Mouse (Mus musculus): ENCODE measurements at regions not wholly inside any gene's neighbourhood (a gene's known extent, or its start where the extent isn't known, plus 50 kb on each side); places are given as distances from the start of the nearest gene placed in this dataset.

GRCm38 (mm10) chr17:47234343-47234742 lies 134.3 kb upstream of the Mrps10 start:
- H3K27me3 ChIP-seq (ENCODE audit: control insufficient read depth, insufficient read depth, low read length) = no peaks in the 10 kb centered on the region
- H3K79me2 ChIP-seq (ENCODE audit: control insufficient read depth, insufficient read depth, low read length) = no peaks in the 10 kb centered on the region
- TF ChIP-seq CTCF (IDR thresholded peaks at IDR 0.05; ENCODE audit: low read depth, low read length) (no peak), POLR2A (IDR thresholded peaks at IDR 0.05; ENCODE audit: extremely low read depth, insufficient read depth, low read length) (no peak)
- H3K36me3 ChIP-seq (ENCODE audit: control insufficient read depth, insufficient read depth, low read length) = no peaks in the 10 kb centered on the region
- H3K4me3 ChIP-seq (ENCODE audit: insufficient read depth, low read depth, low read length) = no peak overlapping the region
- H3K4me1 ChIP-seq (ENCODE audit: control insufficient read depth, insufficient read depth, low read length) = no peaks in the 10 kb centered on the region
- 93% methylated on average over 11 of the region's 11 CpGs for WGBS
- DNase-seq (ENCODE audit: extremely low read depth, low read depth, low spot score) = no peak
- no peak overlapping the region for H3K9ac ChIP-seq (ENCODE audit: low read depth, low read length)
- H3K27ac ChIP-seq (replicated peaks; ENCODE audit: insufficient read depth, low read depth, low read length) = no peak overlapping the region

GRCm38 (mm10) chr17:47233003-47233678 lies 135.5 kb upstream of the Mrps10 start:
- no peaks in the 10 kb centered on the region for H3K27me3 ChIP-seq (ENCODE audit: control insufficient read depth, insufficient read depth, low read length)
- H3K4me1 ChIP-seq (ENCODE audit: control insufficient read depth, insufficient read depth, low read length) = no peaks in the 10 kb centered on the region
- H3K79me2 ChIP-seq (ENCODE audit: control insufficient read depth, insufficient read depth, low read length) = no peaks in the 10 kb centered on the region
- no peak overlapping the region for H3K9ac ChIP-seq (ENCODE audit: low read depth, low read length)
- H3K36me3 ChIP-seq (ENCODE audit: control insufficient read depth, insufficient read depth, low read length) = no peaks in the 10 kb centered on the region
- DNase-seq (ENCODE audit: extremely low read depth, low read depth, low spot score) = no peak
- no peak overlapping the region for H3K27ac ChIP-seq (replicated peaks; ENCODE audit: insufficient read depth, low read depth, low read length)
- 78% methylated on average over 8 of the region's 8 CpGs for WGBS
- TF ChIP-seq POLR2A (IDR thresholded peaks at IDR 0.05; ENCODE audit: extremely low read depth, insufficient read depth, low read length) (no peak), CTCF (IDR thresholded peaks at IDR 0.05; ENCODE audit: low read depth, low read length) (no peak)
- H3K4me3 ChIP-seq (ENCODE audit: insufficient read depth, low read depth, low read length) = no peak overlapping the region

- DNase-seq (ENCODE audit: extremely low read depth, low read depth, low spot score) = no peak
- no peaks in the 10 kb centered on the region for H3K79me2 ChIP-seq (ENCODE audit: control insufficient read depth, insufficient read depth, low read length)
- H3K4me1 ChIP-seq (ENCODE audit: control insufficient read depth, insufficient read depth, low read length) = no peaks in the 10 kb centered on the region
- H3K27ac ChIP-seq (replicated peaks; ENCODE audit: insufficient read depth, low read depth, low read length) = no peak overlapping the region
- no peak overlapping the region for H3K9ac ChIP-seq (ENCODE audit: low read depth, low read length)
- no peaks in the 10 kb centered on the region for H3K36me3 ChIP-seq (ENCODE audit: control insufficient read depth, insufficient read depth, low read length)
- TF ChIP-seq POLR2A (IDR thresholded peaks at IDR 0.05; ENCODE audit: extremely low read depth, insufficient read depth, low read length) (no peak), CTCF (IDR thresholded peaks at IDR 0.05; ENCODE audit: low read depth, low read length) (peak; percentile 40)
- no peaks in the 10 kb centered on the region for H3K27me3 ChIP-seq (ENCODE audit: control insufficient read depth, insufficient read depth, low read length)
- H3K4me3 ChIP-seq (ENCODE audit: insufficient read depth, low read depth, low read length) = no peak overlapping the region
- 97% methylated on average over 10 of the region's 10 CpGs for WGBS
These were observed 138.0 kb upstream of the Mrps10 start for GRCm38 (mm10) chr17:47230715-47231114.

GRCm38 (mm10) chr17:47226391-47226790 lies 142.3 kb upstream of the Mrps10 start:
- H3K27ac ChIP-seq (replicated peaks; ENCODE audit: insufficient read depth, low read depth, low read length) = no peak overlapping the region
- no peak overlapping the region for H3K4me3 ChIP-seq (ENCODE audit: insufficient read depth, low read depth, low read length)
- no peak for DNase-seq (ENCODE audit: extremely low read depth, low read depth, low spot score)
- no peaks in the 10 kb centered on the region for H3K36me3 ChIP-seq (ENCODE audit: control insufficient read depth, insufficient read depth, low read length)
- no peaks in the 10 kb centered on the region for H3K79me2 ChIP-seq (ENCODE audit: control insufficient read depth, insufficient read depth, low read length)
- no peak for TF ChIP-seq CTCF (IDR thresholded peaks at IDR 0.05; ENCODE audit: low read depth, low read length)
- TF ChIP-seq POLR2A (IDR thresholded peaks at IDR 0.05; ENCODE audit: extremely low read depth, insufficient read depth, low read length) = no peak
- H3K27me3 ChIP-seq (ENCODE audit: control insufficient read depth, insufficient read depth, low read length) = no peaks in the 10 kb centered on the region
- H3K4me1 ChIP-seq (ENCODE audit: control insufficient read depth, insufficient read depth, low read length) = no peaks in the 10 kb centered on the region
- 87% methylated on average over 11 of the region's 11 CpGs for WGBS
- H3K9ac ChIP-seq (ENCODE audit: low read depth, low read length) = no peak overlapping the region

- Histone ChIP-seq H3K27ac (replicated peaks; ENCODE audit: insufficient read depth, low read depth, low read length) (no peak overlapping the region; the same call in 1 of the 2 replicates), H3K4me1 (ENCODE audit: control insufficient read depth, insufficient read depth, low read length) (no peaks in the 10 kb centered on the region), H3K27me3 (ENCODE audit: control insufficient read depth, insufficient read depth, low read length) (no peaks in the 10 kb centered on the region), H3K4me3 (ENCODE audit: insufficient read depth, low read depth, low read length) (no peak overlapping the region), H3K79me2 (ENCODE audit: control insufficient read depth, insufficient read depth, low read length) (no peaks in the 10 kb centered on the region), H3K36me3 (ENCODE audit: control insufficient read depth, insufficient read depth, low read length) (no peaks in the 10 kb centered on the region), H3K9ac (ENCODE audit: low read depth, low read length) (no peak overlapping the region)
- TF ChIP-seq CTCF (IDR thresholded peaks at IDR 0.05; ENCODE audit: low read depth, low read length) (no peak), POLR2A (IDR thresholded peaks at IDR 0.05; ENCODE audit: extremely low read depth, insufficient read depth, low read length) (no peak)
- peak; percentile 25 for DNase-seq (ENCODE audit: extremely low read depth, low read depth, low spot score)
- WGBS = 77% methylated on average over 18 of the region's 18 CpGs
These were observed 143.1 kb upstream of the Mrps10 start for GRCm38 (mm10) chr17:47225306-47226269.

Measured in liver, adult 2 months (tissue).